Mouse (Mus musculus) layer of hippocampus, adult 8-10 months (tissue): ENCODE results near the gene Myo9b. TPM values are rescaled to one million over a fixed set of nuclear protein-coding genes. Genes with fewer than 3 reads are reported as not detected.

Experiments
- DNase-seq, 2 experiments: peaks; one replicate each; pipeline ENCODE4 v3.0.0; 2022; ENCODE audit warnings: low spot score in 2 of 2
- total RNA-seq, 4 experiments: library from RNA; stranded (reverse); gene quantifications; 2 replicates each; pipeline ENCODE4 v1.2.4; 2022

The Myo9b gene
- total RNA-seq, 4 experiments from 2014 or later = 32.0 to 43.6 (median 36.9) TPM

DNA sequence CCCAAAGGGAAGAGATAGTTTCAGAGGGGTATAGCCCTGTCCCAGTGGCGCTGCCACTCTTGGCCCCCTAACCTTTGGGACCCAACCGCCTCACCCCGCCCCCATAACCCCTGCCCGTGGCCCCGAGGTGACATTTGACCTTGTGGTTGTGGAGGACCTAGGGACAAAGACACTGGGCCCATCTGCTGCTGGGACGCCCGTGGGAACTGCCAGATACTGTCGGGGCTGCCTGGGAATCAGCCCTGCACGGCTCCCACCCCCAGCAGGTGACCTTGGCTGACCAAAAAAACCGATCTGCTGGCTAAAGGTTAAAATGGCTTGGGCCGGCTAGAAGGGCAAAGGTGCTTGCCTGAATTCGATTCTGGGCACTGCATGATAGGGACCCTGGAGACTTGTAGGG lies 110.9 kb downstream of the Myo9b start:
- no peak for DNase-seq

DNA sequence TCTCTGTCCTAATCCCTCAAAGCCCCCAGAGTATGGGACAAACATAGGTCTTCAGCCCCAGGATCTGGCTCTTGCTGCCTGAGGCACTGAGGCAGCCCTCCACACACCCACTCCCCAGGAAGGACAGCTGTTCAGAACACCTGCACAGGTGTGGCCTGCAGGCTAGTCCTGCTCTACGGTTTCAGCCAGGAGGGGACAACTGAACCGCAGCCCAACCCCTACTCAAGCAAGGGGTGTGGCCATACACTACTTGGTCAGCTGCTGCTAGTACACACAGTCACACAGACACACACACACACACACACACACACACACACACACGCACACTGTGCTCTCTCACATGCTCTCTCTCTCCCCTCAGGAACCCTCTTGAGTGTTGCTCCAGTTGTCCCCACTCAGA lies 111.3 kb downstream of the Myo9b start:
- no peak for DNase-seq

DNA sequence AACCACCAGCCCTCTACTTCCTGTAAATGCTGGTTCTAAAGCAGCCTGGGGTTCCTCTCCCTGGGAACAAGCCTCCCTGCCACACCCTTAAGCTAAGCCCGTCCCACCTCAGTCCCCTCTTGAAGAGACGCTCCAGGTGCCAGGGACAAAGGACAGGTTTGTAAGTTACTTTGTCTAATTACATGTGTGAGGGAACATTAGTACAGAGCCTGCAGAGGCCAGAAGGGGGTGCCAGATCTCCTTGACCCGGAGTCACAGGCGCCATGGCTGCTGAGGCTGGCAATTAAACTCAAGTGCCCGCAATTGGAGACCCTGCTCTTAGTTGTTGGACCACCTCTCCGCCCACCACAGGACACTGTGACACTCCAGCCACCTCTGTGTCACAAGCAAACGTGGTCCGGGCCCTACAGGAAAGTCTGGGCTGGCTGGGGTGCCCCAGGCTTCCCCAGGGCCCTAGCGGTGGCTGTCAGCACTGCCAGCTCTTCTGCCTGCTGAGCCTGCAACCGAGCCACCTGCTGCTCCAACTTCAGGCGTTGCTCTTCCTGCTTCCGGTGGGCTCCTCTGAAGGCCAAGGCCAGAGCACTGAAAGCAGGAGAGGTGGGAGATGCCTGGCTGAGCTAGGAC lies 112.8 kb downstream of the Myo9b start:
- DNase-seq = no peak

DNA sequence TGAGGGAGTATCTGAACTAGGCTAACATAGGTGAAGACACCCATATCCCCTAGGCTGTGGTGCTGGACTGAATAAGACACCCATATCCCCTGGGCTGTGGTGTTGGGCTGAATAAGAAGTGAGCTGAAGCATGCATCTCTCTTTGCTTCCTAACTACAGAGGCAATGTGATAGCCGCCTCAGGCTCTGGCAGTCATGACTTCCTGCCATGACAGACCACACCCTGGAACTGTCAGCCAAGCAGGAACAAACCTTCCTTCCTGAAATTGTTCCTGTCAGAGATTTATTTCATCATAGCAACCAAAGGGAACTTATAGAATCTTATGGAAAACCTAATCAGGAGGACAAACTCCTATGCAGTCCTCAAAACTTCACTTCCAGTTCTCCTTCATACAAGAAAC lies 115.8 kb downstream of the Myo9b start:
- no peak for DNase-seq

DNA sequence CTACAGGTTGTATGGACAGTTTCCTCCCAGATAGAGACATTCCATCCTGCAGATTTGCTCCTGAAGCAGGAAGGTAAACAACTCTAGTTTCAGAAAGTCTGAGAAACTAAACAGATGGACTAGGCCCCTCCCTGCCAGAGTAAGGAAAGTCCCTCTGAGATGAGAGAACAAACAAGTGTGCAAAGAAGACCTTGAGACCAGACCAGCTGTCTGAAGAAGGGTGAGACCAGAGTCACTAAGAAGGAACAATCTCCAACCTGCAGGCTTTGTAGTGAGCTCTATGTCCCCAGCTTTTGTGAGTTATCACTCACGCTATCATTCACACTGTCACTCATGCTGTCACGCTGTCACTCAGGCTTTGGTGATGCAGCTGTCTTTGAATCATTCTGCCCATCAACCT lies 119.2 kb downstream of the Myo9b start:
- no peak for DNase-seq

DNA sequence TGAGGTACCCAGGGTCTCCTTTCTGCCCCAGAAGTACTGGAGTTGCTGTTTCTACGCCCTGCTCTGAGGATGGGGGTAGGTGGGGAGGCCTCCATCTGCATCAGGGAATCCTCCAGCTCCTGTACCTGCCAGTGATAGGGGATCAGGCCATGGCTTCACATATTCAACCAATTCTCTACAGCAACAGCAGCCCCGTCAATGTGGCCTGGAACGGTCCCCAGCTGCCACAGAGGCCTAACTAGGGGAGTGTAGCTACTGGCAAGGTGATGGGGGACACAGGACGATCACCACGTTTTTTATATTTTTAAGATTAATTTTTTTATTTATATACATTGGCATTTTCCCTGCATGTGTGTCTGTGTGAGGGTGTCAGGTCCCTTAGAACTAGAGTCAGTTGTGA lies 119.9 kb downstream of the Myo9b start:
- no peak for DNase-seq

DNA sequence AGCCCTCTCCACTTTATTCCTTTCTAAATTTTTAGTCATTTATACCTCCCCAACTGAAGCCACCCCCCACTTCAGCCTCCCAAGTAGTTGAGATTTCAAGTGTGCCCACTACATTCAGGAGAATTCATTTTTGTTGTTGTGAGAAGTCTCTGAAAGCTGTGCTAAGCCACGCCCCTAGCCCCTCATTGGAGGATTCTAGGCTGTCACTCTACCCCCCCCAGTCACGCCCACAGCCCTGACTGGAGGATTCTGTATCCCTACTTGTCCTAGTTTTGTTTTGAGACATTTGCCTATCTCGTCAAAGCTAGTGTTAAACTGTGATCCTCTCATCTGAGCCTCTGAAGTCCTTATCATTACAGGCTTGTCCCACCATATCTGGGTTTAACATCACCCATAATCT lies 120.4 kb downstream of the Myo9b start:
- no peak for DNase-seq

DNA sequence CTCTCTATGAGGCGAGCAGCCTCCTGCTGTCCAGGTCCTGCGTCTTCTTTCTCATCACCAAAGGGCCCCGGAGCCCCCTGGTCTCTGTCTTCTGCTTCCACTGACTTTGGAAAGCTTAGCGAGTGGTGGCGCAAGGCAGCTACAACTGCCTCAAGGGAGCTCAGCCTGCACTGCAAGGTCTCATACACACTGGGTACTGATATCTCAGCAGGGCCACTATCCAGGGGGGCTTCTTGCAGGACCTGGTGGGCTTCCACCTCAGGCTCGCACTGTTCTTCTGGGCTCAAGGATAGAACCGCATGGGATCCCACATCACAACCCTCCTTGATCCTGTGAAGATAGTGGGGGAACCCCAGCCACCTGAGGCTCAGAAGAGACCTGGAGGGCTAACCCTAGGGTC lies 122.0 kb downstream of the Myo9b start:
- peak in 1 of 2 experiments; percentile 8 for DNase-seq

DNA sequence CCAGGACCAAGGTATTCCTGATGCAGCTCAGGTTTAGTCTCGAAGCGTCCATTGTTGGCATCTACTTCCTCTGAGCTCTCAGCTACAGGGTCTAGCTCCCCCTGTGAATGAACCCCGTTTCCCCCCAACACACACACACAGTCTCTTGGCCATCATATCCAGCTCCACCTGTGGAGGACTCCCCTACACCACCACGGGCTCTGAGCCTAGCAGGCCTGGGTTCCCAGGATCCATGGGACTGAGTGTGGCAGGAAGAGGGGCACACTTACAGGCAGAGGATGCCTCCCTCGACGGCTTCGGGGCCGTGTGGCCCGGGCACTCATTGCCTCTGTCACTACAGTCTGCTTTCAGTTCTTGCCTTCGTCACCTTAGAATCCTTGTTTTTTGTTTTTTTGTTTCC lies 122.6 kb downstream of the Myo9b start:
- no peak for DNase-seq

DNA sequence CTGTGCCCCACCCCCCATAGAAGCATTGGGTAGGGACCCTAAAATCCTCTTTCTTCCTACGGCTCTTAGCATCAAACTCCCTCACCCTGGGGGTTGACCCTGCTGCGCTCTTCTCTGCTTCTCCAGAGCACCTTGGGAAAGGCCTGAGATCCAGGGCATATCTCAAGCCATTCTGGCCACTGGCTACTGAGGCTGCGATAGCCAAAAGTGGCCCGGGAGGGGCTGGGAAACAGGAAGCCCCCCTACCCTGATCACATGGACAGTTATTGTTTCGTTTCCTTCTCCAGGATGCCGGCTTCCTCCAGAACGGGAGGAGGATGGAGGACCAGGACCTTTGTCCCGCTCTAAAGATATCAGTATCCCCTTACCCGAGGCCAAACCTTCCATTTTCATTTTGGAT lies 123.1 kb downstream of the Myo9b start, which contains the start of gene Ushbp1:
Gene Ushbp1 (minus strand): TSS at position 174 of the 400 bp plus-strand sequence.
- peak in 1 of 2 experiments; percentile 11 for DNase-seq

DNA sequence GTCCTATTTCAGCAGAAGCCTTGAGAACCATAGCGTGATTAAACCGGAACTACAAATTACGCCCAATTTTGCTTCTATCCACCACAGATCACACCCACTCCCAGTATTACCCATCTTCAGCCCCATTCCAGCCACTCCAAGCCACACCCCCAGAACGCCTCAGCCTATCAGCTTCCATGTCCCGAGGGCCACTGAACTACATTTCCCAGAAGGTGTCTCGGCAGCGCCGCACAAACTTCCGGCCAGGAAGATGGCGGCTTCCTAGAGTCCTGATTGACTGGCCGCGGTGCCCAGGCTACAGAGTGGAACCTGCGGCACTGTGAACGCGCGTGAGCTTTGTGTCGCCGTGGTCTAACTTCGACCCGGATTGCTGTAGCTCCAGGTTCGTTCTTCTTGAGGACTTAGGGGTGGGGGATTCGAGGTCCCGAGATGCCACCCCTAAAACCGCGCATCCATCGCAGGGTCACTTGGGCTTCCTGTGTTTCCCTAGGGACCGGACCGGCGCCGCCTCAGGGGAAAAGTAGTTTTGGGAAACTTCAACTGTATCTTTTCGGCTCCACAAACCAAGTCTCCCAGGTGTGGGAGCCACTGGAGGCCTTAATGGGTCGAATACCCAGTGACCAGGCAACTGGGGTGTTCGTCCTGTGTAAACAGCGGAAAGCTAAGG lies 124.3 kb downstream of the Myo9b start, which contains the start of gene Babam1:
Gene Babam1 (plus strand): TSS at position 223 of the 667 bp plus-strand sequence.
- peak; percentile 94 to 96 for DNase-seq

DNA sequence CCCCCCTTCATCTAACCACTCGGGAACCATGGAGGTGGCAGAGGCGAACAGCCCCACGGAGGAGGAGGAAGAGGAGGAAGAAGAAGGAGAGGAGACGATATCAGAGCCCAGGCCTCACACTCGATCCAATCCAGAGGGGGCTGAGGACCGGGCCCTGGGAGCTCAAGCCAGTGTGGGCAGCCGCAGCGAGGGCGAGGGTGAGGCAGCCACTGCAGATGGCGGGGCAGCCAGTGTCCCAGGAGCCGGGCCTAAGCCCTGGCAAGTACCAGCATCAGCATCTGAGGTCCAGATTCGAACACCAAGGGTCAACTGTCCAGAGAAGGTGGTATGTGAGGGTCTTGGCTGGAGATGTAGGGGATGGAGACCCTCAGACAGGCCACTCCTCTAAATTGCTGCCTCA lies 125.2 kb downstream of the Myo9b start:
- peak in 1 of 2 experiments; percentile 15 for DNase-seq

DNA sequence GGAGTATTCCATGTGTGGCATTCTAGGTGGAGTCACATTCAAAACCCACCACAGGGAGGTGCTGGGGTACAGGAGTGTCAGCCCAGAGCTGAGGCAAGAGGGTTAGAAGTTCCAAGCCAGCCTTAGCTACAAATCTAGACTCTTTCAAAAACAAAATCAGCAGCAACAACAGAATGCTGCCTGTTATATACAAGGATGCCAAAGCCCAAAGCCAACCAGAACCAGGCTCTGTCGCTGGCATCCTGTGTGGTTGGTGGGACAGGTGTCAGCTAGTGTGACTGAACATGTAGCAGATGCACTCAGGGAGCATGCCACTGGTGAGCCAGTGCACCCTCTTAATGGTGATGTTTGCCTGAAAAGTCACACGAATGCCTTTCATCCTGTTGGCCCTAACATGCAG lies 128.3 kb downstream of the Myo9b start:
- peak in 1 of 2 experiments; percentile 3 for DNase-seq

DNA sequence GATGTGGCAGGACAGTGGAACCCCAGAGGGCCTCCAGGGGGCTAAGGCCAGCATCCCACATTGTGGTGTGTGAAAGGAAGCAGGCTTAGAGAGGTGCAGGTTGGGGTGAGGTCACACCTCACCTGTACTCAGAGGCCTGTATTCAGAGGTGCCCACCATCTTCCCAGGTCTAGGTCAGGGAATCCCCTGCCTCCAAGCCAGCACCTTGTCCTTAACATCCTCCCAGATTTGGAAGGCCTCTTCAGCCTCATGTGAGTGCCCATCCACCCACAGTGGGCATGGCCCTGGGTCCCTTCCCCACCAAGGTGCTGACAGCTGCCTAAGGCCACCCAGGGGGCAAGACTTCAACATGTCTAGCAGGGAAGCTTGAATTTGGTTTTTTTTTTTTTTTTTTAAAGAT lies 128.9 kb downstream of the Myo9b start:
- DNase-seq = peak in 1 of 2 experiments; percentile 9

DNA sequence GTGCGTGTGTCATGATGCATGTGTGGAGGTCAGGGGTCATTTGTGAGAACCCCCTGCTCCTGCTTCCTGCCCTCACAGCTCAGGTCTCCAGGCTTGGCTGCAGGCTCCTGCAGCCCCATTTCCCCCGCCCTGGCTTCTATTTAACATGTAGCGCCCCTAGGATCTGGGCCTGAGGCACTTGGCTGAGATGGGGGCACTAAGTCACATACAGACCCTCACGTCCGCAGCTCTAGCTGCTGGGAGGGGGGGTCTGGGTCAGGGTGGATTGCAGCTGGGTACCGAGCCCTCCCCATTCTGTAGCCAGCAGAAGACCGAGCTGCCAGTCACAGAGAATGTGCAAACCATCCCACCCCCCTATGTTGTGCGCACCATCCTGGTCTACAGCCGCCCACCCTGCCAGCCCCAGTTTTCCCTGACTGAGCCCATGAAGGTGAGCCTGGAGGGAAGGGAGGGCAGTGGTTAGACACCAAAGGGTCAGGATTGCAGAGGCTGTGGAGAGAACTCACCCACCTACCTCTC lies 130.0 kb downstream of the Myo9b start:
- no peak for DNase-seq

DNA sequence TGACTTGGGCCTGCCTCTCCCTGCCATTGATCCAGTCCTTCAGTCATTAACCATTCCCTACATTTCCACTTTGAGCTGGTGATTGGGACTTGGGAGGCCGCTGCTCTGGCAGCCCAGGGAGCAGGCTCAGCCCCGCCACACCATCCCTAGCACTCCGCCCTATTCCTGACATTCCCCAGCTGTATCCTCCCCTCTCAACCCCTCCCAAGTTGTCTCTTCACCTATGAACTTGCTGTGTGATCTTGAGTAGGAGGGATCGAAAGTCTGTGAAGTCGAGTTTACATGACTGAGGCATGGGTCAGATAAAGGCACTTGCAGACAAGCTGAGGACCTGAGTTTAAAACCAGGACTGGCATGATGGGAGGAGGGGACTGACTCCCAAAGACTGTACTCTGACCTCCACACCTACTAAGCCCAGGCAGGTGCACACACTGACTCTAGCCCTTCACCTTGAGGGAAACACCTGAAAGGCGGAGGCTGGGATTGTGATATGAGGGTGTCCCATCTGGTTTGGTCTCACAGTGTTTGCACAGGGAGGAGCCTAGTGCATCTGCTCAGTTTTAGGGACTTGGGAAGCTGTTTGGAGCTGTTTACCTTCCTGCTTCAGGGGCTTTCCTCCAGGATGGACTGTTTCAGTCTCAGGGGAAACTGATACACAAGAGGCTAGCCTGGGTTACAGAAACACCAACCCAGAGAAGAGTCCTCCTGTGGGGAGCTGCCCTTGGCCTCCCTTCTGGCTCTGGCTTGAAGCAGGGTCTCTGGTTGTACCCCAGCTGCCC lies 130.8 kb downstream of the Myo9b start:
- no peak for DNase-seq

DNA sequence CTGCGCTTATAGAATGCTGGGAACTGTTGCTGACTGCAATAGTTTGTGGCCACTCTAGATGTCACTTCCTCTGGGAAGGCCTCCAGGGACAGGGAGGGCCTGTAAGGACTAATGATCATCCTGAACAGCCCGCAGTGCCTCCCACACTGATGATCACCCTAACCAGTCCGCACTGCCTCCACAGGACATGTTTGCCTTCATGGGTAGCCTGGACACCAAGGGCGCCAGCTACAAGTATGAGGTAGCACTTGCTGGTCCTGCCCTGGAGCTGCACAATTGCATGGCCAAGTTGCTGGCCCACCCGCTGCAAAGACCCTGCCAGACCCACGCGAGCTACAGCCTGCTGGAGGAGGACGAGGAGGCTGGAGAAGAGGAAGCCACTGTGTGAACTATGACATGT lies 131.5 kb downstream of the Myo9b start:
- DNase-seq = no peak

DNA sequence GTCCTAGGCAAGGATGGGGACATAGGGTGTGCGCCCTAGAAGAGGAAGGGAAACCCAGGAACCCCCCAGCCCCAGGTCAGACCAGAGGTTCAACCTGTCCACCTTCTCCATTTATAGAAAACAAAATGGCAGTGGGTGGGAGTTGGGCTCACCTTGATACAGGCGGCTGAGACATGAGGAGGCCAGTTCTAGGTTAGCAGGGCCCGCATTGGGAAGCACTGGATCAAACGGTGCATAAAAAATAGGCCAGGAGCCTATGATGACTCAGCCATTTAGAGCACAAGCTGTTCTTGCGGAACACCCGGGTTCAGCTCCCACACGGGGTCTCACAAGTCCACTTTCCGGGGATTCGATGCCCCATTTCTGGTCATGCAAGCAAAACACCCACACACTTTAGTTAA lies 132.4 kb downstream of the Myo9b start:
- DNase-seq = peak in 1 of 2 experiments; percentile 10

DNA sequence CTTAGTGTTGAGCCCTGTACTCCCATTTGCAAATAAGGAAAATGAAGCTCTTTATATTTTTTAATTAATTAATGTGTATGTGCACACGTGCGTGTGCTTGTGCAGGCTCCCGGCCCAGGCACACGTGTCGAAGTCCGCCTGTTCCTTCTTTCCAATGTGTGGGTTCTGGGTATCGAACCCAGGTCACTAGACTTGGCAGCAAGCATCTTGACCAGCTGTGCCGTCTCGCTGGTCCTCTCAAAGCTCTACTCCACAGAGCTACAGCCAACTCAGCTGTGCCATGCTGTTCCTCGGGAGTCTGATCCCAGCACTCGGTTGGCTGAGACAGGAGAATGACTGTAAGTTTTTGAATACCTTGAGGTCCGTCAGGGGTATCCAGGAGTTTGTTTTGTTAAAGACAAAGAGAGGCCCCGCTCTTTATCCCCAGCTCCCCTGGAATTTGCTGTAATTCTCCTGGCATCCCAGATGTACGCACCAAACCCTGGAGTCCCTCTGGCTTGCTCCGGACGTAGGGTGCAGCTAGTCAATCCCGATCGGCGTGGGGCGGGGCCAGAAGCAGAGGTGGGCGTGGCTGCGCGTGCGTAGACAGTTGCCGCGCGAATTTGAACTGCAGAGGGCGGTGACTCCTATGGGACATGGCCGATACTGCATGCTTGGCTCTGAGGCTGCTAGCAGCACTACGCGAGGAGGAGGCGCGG lies 133.0 kb downstream of the Myo9b start, which contains the start of gene Ankle1:
Gene Ankle1 (plus strand): TSS at position 610 of the 698 bp plus-strand sequence.
- DNase-seq = peak; percentile 90 to 94

DNA sequence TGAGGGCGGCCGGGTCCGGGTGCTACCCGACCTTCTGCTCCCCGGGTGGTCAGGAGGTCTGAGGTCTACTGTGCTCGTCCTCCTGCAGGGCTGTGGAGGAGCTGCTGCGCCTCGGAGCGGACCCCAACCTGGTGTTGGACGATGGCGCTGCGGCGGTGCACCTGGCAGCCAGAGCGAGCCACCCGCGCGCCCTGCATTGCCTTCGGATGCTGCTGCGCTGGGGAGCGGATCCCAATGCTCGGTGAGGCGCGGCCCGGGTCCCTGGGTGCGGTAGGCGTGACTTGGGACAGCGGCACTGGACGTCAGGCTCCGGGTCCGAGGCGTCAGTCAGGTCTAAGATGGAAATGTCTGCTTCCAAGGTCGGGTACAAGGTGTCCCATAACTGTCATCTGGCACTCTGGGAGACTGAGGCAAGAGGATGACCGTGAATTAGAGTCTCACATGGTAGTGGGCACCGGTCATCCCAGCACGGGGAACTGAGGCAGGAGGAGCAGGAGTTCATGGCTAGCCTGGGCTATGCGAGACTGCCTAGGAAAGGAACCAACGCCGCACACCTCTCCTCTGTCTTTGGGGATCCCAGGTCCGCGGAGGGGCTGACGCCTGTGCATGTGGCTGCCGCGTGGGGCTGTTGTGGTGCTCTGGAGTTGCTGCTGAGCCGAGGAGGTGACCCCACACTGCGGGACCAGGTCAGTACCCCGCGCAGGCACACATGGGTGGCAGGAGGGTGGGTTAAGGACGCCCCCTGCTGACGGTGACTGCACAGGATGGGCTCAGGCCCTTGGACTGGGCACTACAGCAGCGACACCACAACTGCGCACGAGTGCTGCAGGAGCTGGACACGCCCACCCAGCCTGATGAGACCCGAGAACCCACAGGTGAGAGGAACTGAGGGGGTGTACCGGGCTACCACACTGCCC lies 133.8 kb downstream of the Myo9b start:
- DNase-seq = peak in 1 of 2 experiments; percentile 21
